Mouse (Mus musculus) liver, adult 2 months (tissue): Measurements from ENCODE around the gene Tyk2. TPM values are rescaled to one million over a fixed set of nuclear protein-coding genes. Genes with fewer than 3 reads are reported as not detected.

Experiments used
- DNase-seq: peaks from one replicate; pipeline ENCODE4 v3.0.0-alpha.2; 2011; ENCODE audit warnings: low read depth, low spot score; ENCODE audit errors: extremely low read depth
- H3K27ac ChIP-seq: fragments of 200-500 bp; replicated peaks from 2 replicates; pipeline ENCODE4 v1.5.1; 2012; ENCODE audit warnings: low read depth, mild to moderate bottlenecking, control low read depth, inconsistent platforms, low read length; ENCODE audit not compliant: insufficient read depth
- H3K27me3 ChIP-seq: fragments of 200-500 bp; 2 replicates; pipeline ENCODE4 v1.6.1; 2012; ENCODE audit warnings: mild to moderate bottlenecking, moderate library complexity, low read length, inconsistent platforms; ENCODE audit not compliant: control insufficient read depth, insufficient read depth
- H3K36me3 ChIP-seq: fragments of 200-500 bp; 2 replicates; pipeline ENCODE4 v1.6.1; 2012; ENCODE audit warnings: low read length, inconsistent platforms; ENCODE audit not compliant: control insufficient read depth, insufficient read depth
- H3K4me1 ChIP-seq: fragments of 200-500 bp; 2 replicates; pipeline ENCODE4 v1.6.1; 2011; ENCODE audit warnings: low read length; ENCODE audit not compliant: control insufficient read depth, insufficient read depth
- H3K4me3 ChIP-seq: fragments of 200-500 bp; 2 replicates; pipeline ENCODE4 v1.5.1; 2011; ENCODE audit warnings: low read depth, mild to moderate bottlenecking, control low read depth, low read length, moderate library complexity; ENCODE audit not compliant: insufficient read depth
- H3K79me2 ChIP-seq: fragments of 200-500 bp; 2 replicates; pipeline ENCODE4 v1.6.1; 2012; ENCODE audit warnings: inconsistent platforms, mild to moderate bottlenecking, low read length, moderate library complexity; ENCODE audit not compliant: control insufficient read depth, insufficient read depth
- H3K9ac ChIP-seq: fragments of 200-500 bp; 2 replicates; pipeline ENCODE4 v1.6.1; 2012; ENCODE audit warnings: low read depth, mild to moderate bottlenecking, control low read depth, inconsistent platforms, low read length
- CTCF ChIP-seq: fragments of 200-500 bp; IDR thresholded peaks from 2 replicates; pipeline ENCODE4 v1.5.1; 2011; ENCODE audit warnings: low read depth, low read length, control low read depth
- POLR2A ChIP-seq: fragments of 200-500 bp; IDR thresholded peaks from 2 replicates; pipeline ENCODE4 v1.6.1; 2011; ENCODE audit warnings: low read length, control low read depth; ENCODE audit not compliant: insufficient read depth; ENCODE audit errors: extremely low read depth
- WGBS: fragments of 180-500 bp; shearing (Covaris S2); methylation state at CpG from one replicate; pipeline ENCODE4 v1.1.7; 2018; 5-methylcytosine and 5-hydroxymethylcytosine counted together
- polyA plus RNA-seq: library from polyadenylated mRNA; depleted of rRNA; stranded (reverse); fragments of >200 nt; gene quantifications from 2 replicates; pipeline ENCODE4 v1.2.3, GENCODE M21; 2012
- total RNA-seq: library from RNA; depleted of rRNA; stranded (reverse); fragments of >200 nt; gene quantifications from 2 replicates; pipeline ENCODE4 v1.2.3, GENCODE M21; 2014

Gene Tyk2
- total and polyA plus RNA-seq, 2 experiments: 9.3 to 21.0 TPM

DNA sequence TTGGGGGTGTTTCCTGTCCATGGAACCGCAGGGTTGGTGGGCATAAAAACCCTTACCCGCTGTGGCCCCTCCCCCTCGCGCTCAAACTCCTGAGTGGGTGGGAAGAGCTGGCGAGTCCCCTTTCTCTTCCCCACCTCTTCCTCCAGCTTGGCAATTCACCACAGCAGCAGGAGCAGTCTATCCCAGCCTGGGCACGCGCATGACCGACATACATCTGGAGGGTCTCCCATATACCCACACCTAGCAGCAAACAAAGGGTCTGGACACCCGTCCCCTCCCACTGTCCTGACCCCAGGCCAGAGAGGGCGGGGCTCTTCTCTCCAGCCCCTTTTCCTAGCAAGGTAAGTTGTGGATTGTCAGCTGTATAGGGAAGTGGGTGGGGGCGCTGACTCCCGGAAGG, 22.3 kb upstream of the Tyk2 start:
- no peak for DNase-seq
- Histone ChIP-seq H3K36me3 (no peaks in the 10 kb centered on the region), H3K27me3 (no peaks in the 10 kb centered on the region), H3K9ac (no peak overlapping the region; the same call in 1 of the 2 replicates), H3K79me2 (peaks cover 12% of the 10 kb centered on the region; the same call in 1 of the 2 replicates), H3K4me3 (peak overlapping the region; percentile 6; the same call in 1 of the 2 replicates), H3K4me1 (peaks cover 5% of the 10 kb centered on the region), H3K27ac (no peak overlapping the region)
- TF ChIP-seq CTCF (no peak), POLR2A (no peak)
- 8% methylated on average over 12 of the region's 12 CpGs for WGBS

- Histone ChIP-seq H3K4me3 (no peak overlapping the region), H3K36me3 (no peaks in the 10 kb centered on the region), H3K27me3 (no peaks in the 10 kb centered on the region), H3K27ac (no peak overlapping the region), H3K79me2 (peaks cover 13% of the 10 kb centered on the region; the same call in 1 of the 2 replicates), H3K9ac (no peak overlapping the region), H3K4me1 (peaks cover 9% of the 10 kb centered on the region)
- WGBS: 4% methylated on average over 11 of the region's 11 CpGs
- no peak for DNase-seq
- peak; percentile 67 for TF ChIP-seq CTCF
- TF ChIP-seq POLR2A: no peak
These were observed 21.7 kb upstream of the Tyk2 start for GRCm38 (mm10) chr9:21152715-21153114.

DNA sequence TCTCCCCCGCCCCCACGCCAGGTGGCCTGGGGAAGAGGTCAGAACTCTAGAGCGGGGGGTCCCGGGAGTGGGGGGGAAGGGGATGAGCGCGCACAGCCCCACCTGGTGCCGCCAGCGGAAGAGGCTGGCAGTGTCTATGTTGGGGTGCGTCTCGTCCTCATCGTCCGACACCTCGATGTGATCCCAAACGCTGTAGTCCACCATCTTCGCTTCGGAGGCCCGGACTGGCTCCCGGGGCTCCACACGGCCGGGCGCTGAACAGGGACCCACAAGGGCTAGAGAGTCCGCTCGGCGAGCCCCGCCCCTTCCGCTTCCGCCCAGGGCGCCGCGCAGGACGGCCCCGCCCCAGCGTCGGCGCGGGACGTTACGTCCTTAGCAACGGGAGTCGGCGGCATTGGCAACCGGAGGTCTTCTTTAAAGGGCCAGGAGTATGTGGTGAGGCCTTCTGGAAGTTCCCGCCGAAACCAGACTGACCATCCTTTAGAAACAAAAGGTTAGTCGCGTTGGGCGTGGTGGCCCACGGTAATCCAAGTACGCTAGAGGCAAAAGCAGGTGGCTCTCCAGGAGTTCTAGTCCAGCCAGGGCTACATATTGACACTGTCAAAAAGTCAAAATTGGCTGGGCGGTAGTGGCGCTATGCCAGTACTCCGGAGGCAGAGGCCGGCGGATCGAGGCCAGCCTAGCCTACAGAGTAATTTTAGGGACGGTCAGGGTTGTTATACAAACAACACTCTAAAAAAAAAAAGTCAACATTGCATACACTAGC, 18.8 kb upstream of the Tyk2 start, which contains the start of gene Cdc37:
TSS of gene Cdc37 (minus strand) at position 329 of the 766 bp plus-strand sequence.
- 2% methylated on average over 56 of the region's 56 CpGs for WGBS
- Histone ChIP-seq H3K27me3 (no peaks in the 10 kb centered on the region), H3K79me2 (peaks cover 30% of the 10 kb centered on the region; the same call in 1 of the 2 replicates), H3K36me3 (no peaks in the 10 kb centered on the region), H3K4me1 (peaks cover 12% of the 10 kb centered on the region), H3K27ac (peak within 1 kb of the TSS; percentile 21), H3K9ac (peak within 1 kb of the TSS; percentile 77), H3K4me3 (peak within 1 kb of the TSS; percentile 72)
- peak; percentile 65 for DNase-seq
- TF ChIP-seq POLR2A (peak; percentile 64; the same call in 1 of the 2 replicates), CTCF (no peak)

DNA sequence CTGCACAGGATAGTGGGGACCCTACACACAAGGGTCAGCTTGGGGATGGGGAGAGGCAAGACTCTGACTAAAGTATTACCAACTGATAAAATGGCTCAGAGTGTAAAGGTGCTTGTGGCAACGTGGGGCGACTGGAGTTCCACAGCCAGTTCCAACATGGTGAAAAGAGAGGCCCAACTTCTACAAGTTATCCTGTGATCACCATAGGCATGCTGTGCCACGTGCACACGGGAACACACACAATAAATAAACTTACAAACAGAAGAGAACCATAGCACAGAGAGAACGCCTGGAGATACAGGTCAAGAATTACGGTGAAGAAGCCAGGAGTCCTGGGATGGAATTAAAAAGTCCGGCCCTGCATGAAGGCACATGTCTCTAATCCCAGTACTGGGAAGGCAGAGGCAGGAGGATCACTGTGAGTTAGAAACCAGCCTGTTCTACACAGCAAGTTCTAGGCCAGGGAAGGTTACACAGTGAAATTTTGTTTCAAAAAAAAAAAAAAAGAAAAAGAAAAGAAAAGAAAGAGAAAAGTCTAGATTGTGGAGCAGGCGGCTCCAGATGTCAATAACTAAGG, 18.1 kb upstream of the Tyk2 start:
- TF ChIP-seq POLR2A (no peak), CTCF (no peak)
- Histone ChIP-seq H3K9ac (peak overlapping the region; percentile 77), H3K36me3 (peaks cover 2% of the 10 kb centered on the region; the same call in 1 of the 2 replicates), H3K4me3 (peak overlapping the region; percentile 72), H3K27me3 (no peaks in the 10 kb centered on the region), H3K27ac (no peak overlapping the region), H3K4me1 (peaks cover 12% of the 10 kb centered on the region), H3K79me2 (peaks cover 30% of the 10 kb centered on the region; the same call in 1 of the 2 replicates)
- 2% methylated on average over 8 of the region's 8 CpGs for WGBS
- DNase-seq: no peak

DNA sequence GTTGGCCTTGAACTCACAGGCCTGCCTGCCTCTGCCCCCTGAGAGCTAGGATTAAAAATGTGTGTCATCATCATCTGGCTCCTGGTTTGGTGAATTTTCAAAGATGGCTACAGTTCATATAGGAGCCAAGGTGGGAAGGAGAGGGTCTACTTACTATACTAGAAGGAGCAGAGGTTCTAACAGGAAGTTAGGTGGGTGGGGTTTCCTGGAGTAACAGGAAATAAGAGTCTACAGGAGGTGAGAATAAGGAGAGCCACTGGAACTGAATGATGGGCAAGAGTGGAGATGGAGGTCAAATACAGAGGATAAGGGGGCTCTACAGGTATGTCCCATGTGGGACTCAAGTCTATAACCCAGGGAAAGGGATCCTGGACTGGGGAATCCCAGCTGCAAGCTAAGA, 17.4 kb upstream of the Tyk2 start:
- H3K4me1 ChIP-seq: peaks cover 12% of the 10 kb centered on the region
- no peak overlapping the region for H3K27ac ChIP-seq
- H3K27me3 ChIP-seq: no peaks in the 10 kb centered on the region
- peaks cover 30% of the 10 kb centered on the region; the same call in 1 of the 2 replicates for H3K79me2 ChIP-seq
- H3K4me3 ChIP-seq: no peak overlapping the region
- DNase-seq: no peak
- TF ChIP-seq POLR2A (no peak), CTCF (no peak)
- no peak overlapping the region for H3K9ac ChIP-seq
- peaks cover 2% of the 10 kb centered on the region; the same call in 1 of the 2 replicates for H3K36me3 ChIP-seq

DNA sequence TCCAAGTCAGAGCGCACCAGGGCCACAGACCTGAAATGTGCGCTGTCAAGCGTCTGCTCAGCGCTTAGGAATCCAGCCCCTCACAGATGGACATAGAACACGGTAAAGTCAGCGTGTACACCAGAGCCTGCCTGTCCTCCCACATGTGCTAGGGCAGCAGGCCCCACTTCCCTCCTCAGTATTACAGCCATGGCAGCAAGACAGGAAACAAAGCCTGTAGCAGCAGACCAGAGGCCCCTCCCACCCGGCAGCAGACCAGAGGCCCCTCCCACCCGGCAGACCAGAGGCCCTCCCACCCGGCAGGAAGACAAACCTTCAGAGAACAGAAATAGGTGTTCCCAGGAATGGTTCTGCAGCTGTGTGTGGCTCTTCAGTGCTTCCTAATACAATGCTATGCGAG, 15.7 kb upstream of the Tyk2 start:
- H3K36me3 ChIP-seq: peaks cover 6% of the 10 kb centered on the region; the same call in 1 of the 2 replicates
- H3K27me3 ChIP-seq: no peaks in the 10 kb centered on the region
- DNase-seq: no peak
- peaks cover 12% of the 10 kb centered on the region for H3K4me1 ChIP-seq
- WGBS: 41% methylated on average over 10 of the region's 10 CpGs
- H3K27ac ChIP-seq: no peak overlapping the region
- no peak overlapping the region for H3K4me3 ChIP-seq
- no peak for TF ChIP-seq POLR2A
- peaks cover 30% of the 10 kb centered on the region; the same call in 1 of the 2 replicates for H3K79me2 ChIP-seq
- H3K9ac ChIP-seq: no peak overlapping the region
